Mouse (Mus musculus) olfactory bulb, adult 2 months (tissue): Measurements from ENCODE around the gene Hao2. TPM values are rescaled to one million over a fixed set of nuclear protein-coding genes. Genes with fewer than 3 reads are reported as not detected.

Source experiments
- H3K27ac ChIP-seq: fragments of 200-500 bp; 2 replicates; pipeline ENCODE4 v1.5.1; 2012; ENCODE audit warnings: low read depth, low read length; ENCODE audit not compliant: insufficient read depth
- H3K4me1 ChIP-seq: fragments of 200-500 bp; 2 replicates; pipeline ENCODE4 v1.6.1; 2012; ENCODE audit warnings: low read length; ENCODE audit not compliant: control insufficient read depth, insufficient read depth
- H3K4me3 ChIP-seq: fragments of 200-500 bp; 2 replicates; pipeline ENCODE4 v1.5.1; 2012; ENCODE audit warnings: mild to moderate bottlenecking, low read depth, low read length, moderate library complexity; ENCODE audit not compliant: insufficient read depth
- CTCF ChIP-seq: fragments of 200-500 bp; IDR thresholded peaks from 2 replicates; pipeline ENCODE4 v1.5.1; 2012; ENCODE audit warnings: low read depth, mild to moderate bottlenecking, low read length, moderate library complexity; ENCODE audit not compliant: insufficient read depth
- POLR2A ChIP-seq: fragments of 200-500 bp; IDR thresholded peaks from 2 replicates; pipeline ENCODE4 v1.6.1; 2012; ENCODE audit warnings: mild to moderate bottlenecking, low read depth, low read length, moderate library complexity; ENCODE audit not compliant: insufficient read depth
- WGBS: fragments of 180-500 bp; shearing (Covaris S2); methylation state at CpG from one replicate; pipeline ENCODE4 v1.1.7; 2018; 5-methylcytosine and 5-hydroxymethylcytosine counted together
- polyA plus RNA-seq: library from polyadenylated mRNA; stranded (reverse); fragments of >200 nt; gene quantifications from 2 replicates; pipeline ENCODE4 v1.2.4, GENCODE M21; 2012; ENCODE audit warnings: low replicate concordance; ENCODE audit not compliant: missing spikeins, insufficient read depth, insufficient read length

Hao2 gene
- polyA plus RNA-seq, 1 experiment = not detected

DNA sequence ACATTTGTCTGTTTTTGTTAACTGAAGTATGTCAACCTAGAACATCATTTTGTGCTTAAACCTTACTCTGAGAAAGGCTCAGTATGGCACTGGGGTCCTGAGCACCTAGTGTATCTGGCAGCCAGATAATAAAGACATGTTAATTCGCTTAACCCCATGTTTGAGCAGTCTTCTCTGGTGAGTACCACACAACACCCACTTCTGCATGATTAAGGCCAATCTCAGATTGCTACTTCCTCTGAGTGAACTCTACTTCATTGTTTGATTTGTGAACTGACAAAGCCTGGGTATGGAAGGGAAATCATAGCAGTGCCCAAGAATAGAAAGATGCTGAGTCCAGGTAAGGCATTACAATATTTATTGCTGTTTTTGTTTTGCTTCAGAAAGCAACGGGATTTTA, 41.2 kb downstream of the Hao2 start:
- Histone ChIP-seq H3K27ac (no peak overlapping the region), H3K4me3 (no peak overlapping the region), H3K4me1 (no peaks in the 10 kb centered on the region)
- 84% methylated on average over 2 of the region's 2 CpGs for WGBS
- no peak for TF ChIP-seq CTCF
- no peak for TF ChIP-seq POLR2A

DNA sequence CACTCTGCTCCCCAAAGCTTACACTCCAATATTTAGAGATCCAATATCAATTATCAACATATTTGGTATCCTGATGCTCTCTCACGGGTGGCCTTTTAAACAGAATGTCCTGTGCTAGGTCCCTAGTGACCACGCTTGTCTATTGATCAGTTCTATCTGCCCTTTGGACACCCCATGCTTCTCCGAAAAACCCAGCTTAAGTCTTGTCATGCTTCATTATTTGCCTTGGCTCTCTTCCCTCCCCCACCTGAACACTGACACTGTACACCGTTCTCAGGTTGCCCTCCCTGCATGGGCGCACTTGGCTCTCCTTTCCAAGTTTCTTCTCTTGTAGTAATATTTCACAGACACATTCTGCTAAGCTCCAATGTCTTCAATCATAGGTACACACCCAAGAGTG, 42.8 kb downstream of the Hao2 start:
- WGBS = 92% methylated on average over 5 of the region's 5 CpGs
- H3K27ac ChIP-seq = no peak overlapping the region
- no peak for TF ChIP-seq POLR2A
- TF ChIP-seq CTCF = no peak
- H3K4me1 ChIP-seq = no peaks in the 10 kb centered on the region
- no peak overlapping the region for H3K4me3 ChIP-seq

DNA sequence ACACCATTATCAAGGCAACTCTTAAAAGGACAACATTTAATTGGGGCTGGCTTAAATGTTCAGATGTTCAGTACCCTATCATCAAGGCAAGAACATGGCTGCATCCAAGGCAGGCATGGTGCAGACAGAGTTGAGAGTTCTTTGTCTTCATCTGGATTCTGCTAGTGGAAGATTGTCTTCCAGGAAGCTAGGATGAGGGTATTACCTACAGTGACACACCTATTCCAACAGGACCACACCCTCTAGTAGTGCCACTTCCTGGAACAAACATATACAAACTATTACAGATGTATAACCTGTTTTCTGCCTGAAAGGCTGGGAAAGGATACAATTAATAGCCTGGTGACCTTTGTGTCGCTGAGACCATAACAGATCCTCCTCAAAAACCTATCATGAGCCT, 44.1 kb downstream of the Hao2 start:
- Histone ChIP-seq H3K4me3 (no peak overlapping the region), H3K27ac (no peak overlapping the region), H3K4me1 (no peaks in the 10 kb centered on the region)
- 87% methylated on average over 1 of the region's 1 CpGs for WGBS
- TF ChIP-seq POLR2A = no peak

Other genes starting within 250 kb of the Hao2 start
- gene Hsd3b2, start 168.7 kb downstream of the Hao2 start, polyA plus RNA-seq = not detected in 2 replicates
- gene Hsd3b3, start 130.1 kb downstream of the Hao2 start, polyA plus RNA-seq = not detected in 2 replicates
- gene Hsd3b6, start 78.8 kb downstream of the Hao2 start, polyA plus RNA-seq = not detected in 2 replicates
- gene Hsd3b1, start 33.4 kb downstream of the Hao2 start, polyA plus RNA-seq = not detected in 2 replicates
- not detected in 2 replicates for gene Wars2, start 247.8 kb upstream of the Hao2 start, polyA plus RNA-seq